11 mouse cellular contexts compared by ENCODE assay signal in the genomic region with DNA sequence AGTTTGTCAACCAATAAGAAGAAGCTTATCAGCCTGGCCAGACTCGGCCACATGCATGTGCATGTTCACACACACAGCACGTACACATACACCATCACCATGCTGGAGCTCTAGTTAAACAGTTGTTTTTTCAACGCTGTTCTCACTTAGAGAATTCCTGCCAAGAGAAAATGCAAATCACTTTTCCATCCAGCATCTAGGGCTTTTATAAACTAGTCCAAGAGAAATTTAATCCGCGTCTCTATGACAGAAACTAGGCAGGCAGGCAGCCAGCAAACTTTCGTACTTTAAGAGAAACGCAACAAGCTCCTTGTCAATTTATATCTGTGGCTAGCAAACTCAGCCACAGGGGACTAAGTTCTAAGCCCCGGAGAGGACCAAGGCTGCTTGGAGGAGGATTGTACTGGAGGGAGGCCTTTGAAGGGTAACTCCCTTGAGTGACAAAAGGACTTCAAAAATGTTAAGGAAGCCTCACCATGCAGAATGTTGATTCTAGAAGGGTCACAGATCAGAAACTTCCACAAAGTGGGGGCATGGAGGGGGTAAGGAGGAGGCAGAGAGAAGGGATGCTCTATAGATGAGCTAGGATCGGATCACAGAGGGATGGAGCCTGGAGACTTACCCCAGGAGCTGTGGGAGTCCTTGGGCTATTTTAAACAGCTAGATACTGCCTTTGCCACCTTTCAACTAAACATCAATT. TPM values are rescaled to one million over a fixed set of nuclear protein-coding genes. Genes with fewer than 3 reads are reported as not detected.
DNase-seq lines count a peak whose midpoint lies in the region; ATAC-seq and TF ChIP-seq lines count a peak whose summit lies in the region.
"Had no signal": no experiment of that assay in that cellular context is flagged by ENCODE, and none has a peak within 500 bp of the region (broad histone marks: within the 10 kb centered on the region; RNA-seq: fewer than 3 reads in every experiment).

No protein-coding gene starts in this region.

- no peak overlapping the region for H3K4me3 ChIP-seq in heart, embryonic 13.5 days
- H3K4me3 ChIP-seq in lung, embryonic 16.5 days (ENCODE audit: low read length), result no peak overlapping the region
- H3K4me3 ChIP-seq in lung, postnatal 0 days (ENCODE audit: low read depth, low read length), result no peak overlapping the region

- 49% methylated on average over 9 of the region's 9 CpGs for WGBS in heart, embryonic 13.5 days
- 44% methylated on average over 9 of the region's 9 CpGs for WGBS in lung, embryonic 16.5 days
- 55% methylated on average over 9 of the region's 9 CpGs for WGBS in lung, postnatal 0 days

- no peak for TF ChIP-seq EP300 in lung, postnatal 0 days (IDR thresholded peaks at IDR 0.05)

- no peak overlapping the region for H3K4me2 ChIP-seq in heart, embryonic 13.5 days
- H3K4me2 ChIP-seq in lung, embryonic 16.5 days (ENCODE audit: low read depth, low read length), result no peak overlapping the region
- no peak overlapping the region for H3K4me2 ChIP-seq in lung, postnatal 0 days (replicated peaks; ENCODE audit: low read depth, low read length)

- H3K9ac ChIP-seq in heart, embryonic 13.5 days, result no peak overlapping the region
- H3K9ac ChIP-seq in lung, embryonic 16.5 days (ENCODE audit: low read length), result no peak overlapping the region
- no peak overlapping the region for H3K9ac ChIP-seq in lung, postnatal 0 days (replicated peaks; ENCODE audit: low read depth)

- H3K36me3 ChIP-seq in heart, embryonic 13.5 days, result no peaks in the 10 kb centered on the region
- no peaks in the 10 kb centered on the region for H3K36me3 ChIP-seq in lung, embryonic 16.5 days (ENCODE audit: control insufficient read depth, insufficient read depth, low read length)
- no peaks in the 10 kb centered on the region for H3K36me3 ChIP-seq in lung, postnatal 0 days (ENCODE audit: insufficient read depth, low read length)

- no peak for TF ChIP-seq CTCF in lung, postnatal 0 days (IDR thresholded peaks at IDR 0.05)

- DNase-seq in heart, adult 18-20 months, result no peak
- no peak for DNase-seq in lung, adult 18-20 months
- DNase-seq in kidney, adult 18-20 months, result peak; percentile 66
- peak; percentile 22 to 37 for DNase-seq in right cerebral cortex, postnatal 36 days (ENCODE audit: low spot score in 2 of 2)
- no peak for DNase-seq in retina, postnatal 1 day
- no peak for DNase-seq in lung, postnatal 0 days (ENCODE audit: low spot score)
- DNase-seq: adrenal gland, adult 8-10 months; cerebellum, postnatal 36 days had no signal

- no peak for ATAC-seq in heart, embryonic 13.5 days (ENCODE audit: extremely low read depth, insufficient number of reproducible peaks, low FRiP score, low TSS enrichment)
- ATAC-seq in lung, embryonic 16.5 days (ENCODE audit: low read depth), result peak; percentile 64; the same call in 1 of the 2 replicates
- ATAC-seq in lung, postnatal 0 days, result no peak

- H3K27ac ChIP-seq in heart, embryonic 13.5 days (replicated peaks), result peak overlapping the region; percentile 46; the same call in 1 of the 2 replicates
- H3K27ac ChIP-seq in lung, embryonic 16.5 days (ENCODE audit: low read length), result no peak overlapping the region
- H3K27ac ChIP-seq in lung, postnatal 0 days (ENCODE audit: low read length), result no peak overlapping the region

- no peaks in the 10 kb centered on the region for H3K27me3 ChIP-seq in heart, embryonic 13.5 days (replicated peaks)
- no peaks in the 10 kb centered on the region for H3K27me3 ChIP-seq in lung, embryonic 16.5 days (ENCODE audit: control insufficient read depth, insufficient read depth, low read depth, low read length)
- H3K27me3 ChIP-seq in lung, postnatal 0 days (replicated peaks; ENCODE audit: insufficient read depth, low read length), result no peaks in the 10 kb centered on the region
- H3K27me3 ChIP-seq: CH12.LX had no signal

- H3K9me3 ChIP-seq in heart, embryonic 13.5 days, result no peaks in the 10 kb centered on the region
- no peaks in the 10 kb centered on the region for H3K9me3 ChIP-seq in lung, embryonic 16.5 days (ENCODE audit: control insufficient read depth, low read length)
- no peaks in the 10 kb centered on the region for H3K9me3 ChIP-seq in lung, postnatal 0 days (ENCODE audit: low read length)

- peaks cover 23% of the 10 kb centered on the region for H3K4me1 ChIP-seq in heart, embryonic 13.5 days
- peaks cover 5% of the 10 kb centered on the region for H3K4me1 ChIP-seq in lung, embryonic 16.5 days (replicated peaks; ENCODE audit: control insufficient read depth, insufficient read depth, low read length)
- no peaks in the 10 kb centered on the region for H3K4me1 ChIP-seq in lung, postnatal 0 days (ENCODE audit: insufficient read depth, low read depth, low read length)

RNA-seq across cellular contexts. Expression of a gene that starts 29.2 kb away (rescaled TPM):
- 6.9 and 7.1 TPM in 2 replicates for polyA plus RNA-seq in heart, embryonic 13.5 days (2015; fragmentation: Nextera tagmentation; extraction: Ambion mirVana)
- 10 to 100 TPM; 32.2 to 34.5 TPM for total RNA-seq in heart, adult 18-20 months (2021)
- 14.4 and 14.8 TPM in 2 replicates for polyA plus RNA-seq in lung, embryonic 16.5 days (2015; fragmentation: Nextera tagmentation; extraction: Ambion mirVana)
- polyA plus RNA-seq in lung, postnatal 0 days (2015; fragmentation: Nextera tagmentation; extraction: Ambion mirVana), result 14.3 and 16.1 TPM in 2 replicates

RNA-seq across cellular contexts. Expression of a gene that starts 29.3 kb away (rescaled TPM):
- polyA plus RNA-seq in heart, embryonic 13.5 days (2015; fragmentation: Nextera tagmentation; extraction: Ambion mirVana), result 21.7 and 23.8 TPM in 2 replicates
- total RNA-seq in heart, adult 18-20 months (2021), result 10 to 100 TPM; 34.9 to 39.4 TPM
- polyA plus RNA-seq in lung, embryonic 16.5 days (2015; fragmentation: Nextera tagmentation; extraction: Ambion mirVana), result 27.5 and 29.0 TPM in 2 replicates
- polyA plus RNA-seq in lung, postnatal 0 days (2015; fragmentation: Nextera tagmentation; extraction: Ambion mirVana), result 21.7 and 26.1 TPM in 2 replicates

Comparison
In these comparisons a context has a peak if more than half of its experiments do, and no peak if none do; other contexts are left out.
1. DNase-seq: peak in kidney, adult 18-20 months (single experiment) and right cerebral cortex, postnatal 36 days (2 of 2); none in heart, adult 18-20 months (0 of 2), lung, adult 18-20 months (0 of 2), retina, postnatal 1 day (single experiment) and lung, postnatal 0 days (single experiment).